Mouse (Mus musculus) stomach, postnatal 0 days (tissue): Measurements from ENCODE around the gene Pla2g7. TPM values are rescaled to one million over a fixed set of nuclear protein-coding genes. Genes with fewer than 3 reads are reported as not detected.
"Not testable (repeated sequence)": the region's sequence is repeated elsewhere in the genome, so short reads cannot be mapped to it uniquely, and the experiment has no call there.

Experiments
- ATAC-seq: fragments of 200-750 bp; cut with Nextera tagmentation; 2 replicates; pipeline ENCODE4 v1.8.0; 2017; ENCODE audit not compliant: low FRiP score, low TSS enrichment
- DNase-seq: peaks from one replicate; pipeline ENCODE4 v3.0.0-alpha.2; 2016; ENCODE audit warnings: low spot score
- H3K27ac ChIP-seq: fragments of 300-500 bp; sonication (generic); replicated peaks from 2 replicates; pipeline ENCODE4 v1.5.1; 2014; ENCODE audit warnings: mild to moderate bottlenecking, control low read depth
- H3K27me3 ChIP-seq: fragments of 300-500 bp; sonication (generic); 2 replicates; pipeline ENCODE4 v1.6.1; 2014; ENCODE audit warnings: low read length; ENCODE audit not compliant: control insufficient read depth, insufficient read depth
- H3K36me3 ChIP-seq: fragments of 300-500 bp; sonication (generic); 2 replicates; pipeline ENCODE4 v1.6.1; 2014; ENCODE audit warnings: low read length, mixed read lengths; ENCODE audit not compliant: control insufficient read depth, insufficient read depth
- H3K4me1 ChIP-seq: fragments of 300-500 bp; sonication (generic); replicated peaks from 2 replicates; pipeline ENCODE4 v1.6.1; 2014; ENCODE audit warnings: antibody characterized with exemption; ENCODE audit not compliant: control insufficient read depth, insufficient read depth
- H3K4me2 ChIP-seq: fragments of 300-500 bp; sonication (generic); replicated peaks from 2 replicates; pipeline ENCODE4 v1.6.1; 2014; ENCODE audit warnings: low read depth, mild to moderate bottlenecking, control low read depth, moderate library complexity
- H3K4me3 ChIP-seq: fragments of 300-500 bp; sonication (generic); 2 replicates; pipeline ENCODE4 v1.5.1; 2014; ENCODE audit warnings: low read depth, low read length, control low read depth
- H3K9ac ChIP-seq: fragments of 300-500 bp; sonication (generic); 2 replicates; pipeline ENCODE4 v1.6.1; 2014; ENCODE audit warnings: mild to moderate bottlenecking, low read length, control low read depth, mixed read lengths
- H3K9me3 ChIP-seq: fragments of 300-500 bp; sonication (generic); 2 replicates; pipeline ENCODE4 v1.6.1; 2016; ENCODE audit warnings: low read length; ENCODE audit not compliant: control insufficient read depth
- CTCF ChIP-seq: IDR thresholded peaks from 2 replicates; pipeline ENCODE4 v1.5.1; 2016; ENCODE audit warnings: antibody characterized with exemption, low read depth, mild to moderate bottlenecking, moderate library complexity
- EP300 ChIP-seq: optimal IDR thresholded peaks from 2 replicates; pipeline ENCODE3; 2016; ENCODE audit warnings: antibody characterized with exemption
- WGBS: fragments of 180-500 bp; shearing (Covaris S2); extraction: QIAGEN DNeasy Blood & Tissue Kit; methylation state at CpG from one replicate; pipeline ENCODE4 v1.1.7; 2014; 5-methylcytosine and 5-hydroxymethylcytosine counted together
- polyA plus RNA-seq: library from polyadenylated mRNA; unstranded; fragments of >200 nt; fragmentation: Nextera tagmentation; extraction: Ambion mirVana; gene quantifications from 2 replicates; pipeline ENCODE4 v1.2.1, GENCODE M21; 2015

Gene Pla2g7
- polyA plus RNA-seq, 1 experiment from 2014 or later = 9.1 TPM

GRCm38 (mm10) chr17:43534362-43535222, 33.3 kb upstream of the Pla2g7 start:
- H3K27me3 ChIP-seq = no peaks in the 10 kb centered on the region
- no peak overlapping the region for H3K9ac ChIP-seq
- peak overlapping the region; percentile 47 for H3K4me2 ChIP-seq
- peak; percentile 76 for ATAC-seq
- no peaks in the 10 kb centered on the region for H3K9me3 ChIP-seq
- H3K27ac ChIP-seq = no peak overlapping the region; the same call in 1 of the 2 replicates
- WGBS = 19% methylated on average over 23 of the region's 23 CpGs
- DNase-seq = peak; percentile 63
- H3K4me3 ChIP-seq = peak overlapping the region; percentile 31
- TF ChIP-seq EP300 (no peak), CTCF (peak; percentile 57)
- H3K4me1 ChIP-seq = no peaks in the 10 kb centered on the region
- no peaks in the 10 kb centered on the region for H3K36me3 ChIP-seq

- not testable (repeated sequence) for H3K9me3 ChIP-seq, H3K4me1 ChIP-seq, ATAC-seq, H3K4me2 ChIP-seq, H3K4me3 ChIP-seq, H3K27ac ChIP-seq, H3K27me3 ChIP-seq, H3K9ac ChIP-seq, DNase-seq, H3K36me3 ChIP-seq
- WGBS = 86% methylated on average over 6 of the region's 6 CpGs
Measured at GRCm38 (mm10) chr17:43536841-43537240, 31.1 kb upstream of the Pla2g7 start.

GRCm38 (mm10) chr17:43538767-43539166, 29.1 kb upstream of the Pla2g7 start:
- H3K4me3 ChIP-seq = no peak overlapping the region
- no peak overlapping the region for H3K9ac ChIP-seq
- ATAC-seq = no peak
- no peak for DNase-seq
- TF ChIP-seq CTCF = no peak
- TF ChIP-seq EP300 = no peak
- H3K36me3 ChIP-seq = no peaks in the 10 kb centered on the region
- H3K27me3 ChIP-seq = no peaks in the 10 kb centered on the region
- WGBS = 73% methylated on average over 3 of the region's 3 CpGs
- H3K4me2 ChIP-seq = no peak overlapping the region
- no peaks in the 10 kb centered on the region for H3K9me3 ChIP-seq
- no peaks in the 10 kb centered on the region for H3K4me1 ChIP-seq
- no peak overlapping the region for H3K27ac ChIP-seq

GRCm38 (mm10) chr17:43543539-43543938, 24.4 kb upstream of the Pla2g7 start, which contains the start of gene Ankrd66:
TSS of gene Ankrd66 (minus strand) at chr17:43543639.
- no peaks in the 10 kb centered on the region for H3K9me3 ChIP-seq
- no peak for DNase-seq
- no peak within 1 kb of the TSS for H3K4me3 ChIP-seq
- H3K36me3 ChIP-seq = no peaks in the 10 kb centered on the region
- 48% methylated on average over 1 of the region's 1 CpGs for WGBS
- no peak within 1 kb of the TSS for H3K4me2 ChIP-seq
- no peak for TF ChIP-seq CTCF
- no peak for TF ChIP-seq EP300
- no peaks in the 10 kb centered on the region for H3K27me3 ChIP-seq
- no peak for ATAC-seq
- no peaks in the 10 kb centered on the region for H3K4me1 ChIP-seq
- no peak within 1 kb of the TSS for H3K27ac ChIP-seq
- H3K9ac ChIP-seq = no peak within 1 kb of the TSS

- Histone ChIP-seq H3K36me3 (no peaks in the 10 kb centered on the region), H3K4me3 (no peak overlapping the region), H3K27ac (no peak overlapping the region), H3K4me1 (no peaks in the 10 kb centered on the region), H3K9me3 (no peaks in the 10 kb centered on the region), H3K4me2 (no peak overlapping the region), H3K27me3 (no peaks in the 10 kb centered on the region), H3K9ac (no peak overlapping the region)
- no peak for TF ChIP-seq CTCF
- TF ChIP-seq EP300 = no peak
- WGBS = 71% methylated on average over 4 of the region's 4 CpGs
- DNase-seq (no peak), ATAC-seq (no peak)
Measured at GRCm38 (mm10) chr17:43544040-43544439, 23.9 kb upstream of the Pla2g7 start.

GRCm38 (mm10) chr17:43551122-43551630, 16.7 kb upstream of the Pla2g7 start:
- no peak overlapping the region for H3K27ac ChIP-seq
- H3K4me2 ChIP-seq = no peak overlapping the region
- ATAC-seq = no peak
- no peaks in the 10 kb centered on the region for H3K4me1 ChIP-seq
- DNase-seq = no peak
- H3K9ac ChIP-seq = no peak overlapping the region
- H3K36me3 ChIP-seq = no peaks in the 10 kb centered on the region
- no peak for TF ChIP-seq EP300
- TF ChIP-seq CTCF = no peak
- 34% methylated on average over 3 of the region's 3 CpGs for WGBS
- H3K9me3 ChIP-seq = no peaks in the 10 kb centered on the region
- no peaks in the 10 kb centered on the region for H3K27me3 ChIP-seq
- H3K4me3 ChIP-seq = no peak overlapping the region
